16 mouse cellular contexts compared by ENCODE assay signal in genomic region chr8:123428343-123428893, GRCm38 (mm10). TPM values are rescaled to one million over a fixed set of nuclear protein-coding genes. Genes with fewer than 3 reads are reported as not detected.
"Had no signal": no experiment of that assay in that cellular context is flagged by ENCODE, and none has a peak within 500 bp of the region (broad histone marks: within the 10 kb centered on the region; RNA-seq: fewer than 3 reads in every experiment).

No protein-coding gene starts in this region.

- DNase-seq: lung, adult 18-20 months; lung, embryonic 14.5 days; lung, postnatal 10 days; lung, postnatal 4 days; midbrain, embryonic 14.5 days; right cerebral cortex, postnatal 14 days; thymus, adult 2 months; thymus, postnatal 36 days had no signal

- H3K9ac ChIP-seq: liver, embryonic 15.5 days; lung, embryonic 14.5 days; midbrain, embryonic 12.5 days; neural tube, embryonic 12.5 days; stomach, embryonic 15.5 days had no signal

- H3K36me3 ChIP-seq: liver, embryonic 15.5 days; midbrain, embryonic 10.5 days; neural tube, embryonic 12.5 days; stomach, embryonic 15.5 days had no signal

- H3K4me2 ChIP-seq: liver, embryonic 15.5 days; lung, embryonic 14.5 days; midbrain, embryonic 12.5 days; neural tube, embryonic 12.5 days; stomach, embryonic 15.5 days had no signal

- H3K4me1 ChIP-seq: liver, embryonic 15.5 days; midbrain, embryonic 10.5 days; midbrain, embryonic 12.5 days; neural tube, embryonic 12.5 days; stomach, embryonic 15.5 days had no signal

- H3K27ac ChIP-seq: liver, embryonic 15.5 days; midbrain, embryonic 10.5 days; midbrain, embryonic 12.5 days; neural tube, embryonic 12.5 days; stomach, embryonic 15.5 days; stomach, postnatal 0 days had no signal

- H3K27me3 ChIP-seq: liver, embryonic 15.5 days; midbrain, embryonic 12.5 days; neural tube, embryonic 12.5 days; stomach, embryonic 15.5 days had no signal

- H3K4me3 ChIP-seq: liver, embryonic 15.5 days; midbrain, embryonic 10.5 days; midbrain, embryonic 12.5 days; neural tube, embryonic 12.5 days; stomach, embryonic 15.5 days had no signal

RNA-seq across cellular contexts. Expression of gene Mc1r, which starts 21.5 kb away (rescaled TPM):
- polyA plus RNA-seq: liver, embryonic 15.5 days; lung, embryonic 14.5 days; lung, embryonic 16.5 days; spleen, adult 2 months; stomach, embryonic 15.5 days; stomach, postnatal 0 days had no signal
